Mouse (Mus musculus) liver, embryonic 11.5 days (tissue): ENCODE results near the gene Glyr1. TPM values are rescaled to one million over a fixed set of nuclear protein-coding genes. Genes with fewer than 3 reads are reported as not detected.

ENCODE experiments used
- ATAC-seq: fragments of 200-750 bp; cut with Nextera tagmentation; replicated peaks from 2 replicates; pipeline ENCODE4 v1.8.0; 2017; ENCODE audit warnings: moderate number of reproducible peaks, mild to moderate bottlenecking, moderate TSS enrichment, moderate library complexity; ENCODE audit not compliant: low FRiP score
- DNase-seq: peaks from one replicate; pipeline ENCODE4 v3.0.0-alpha.2; 2017; ENCODE audit warnings: low spot score
- H3K27ac ChIP-seq: fragments of 300-500 bp; sonication (generic); 2 replicates; pipeline ENCODE4 v1.5.1; 2014; ENCODE audit warnings: mild to moderate bottlenecking, low read depth, low read length, control low read depth
- H3K27me3 ChIP-seq: fragments of 300-500 bp; sonication (generic); replicated peaks from 2 replicates; pipeline ENCODE4 v1.6.1; 2014; ENCODE audit warnings: low read length, mixed read lengths; ENCODE audit not compliant: control insufficient read depth, insufficient read depth
- H3K36me3 ChIP-seq: fragments of 300-500 bp; sonication (generic); 2 replicates; pipeline ENCODE4 v1.6.1; 2014; ENCODE audit warnings: mild to moderate bottlenecking, low read length, moderate library complexity, mixed read lengths; ENCODE audit not compliant: control insufficient read depth, insufficient read depth
- H3K4me1 ChIP-seq: fragments of 300-500 bp; sonication (generic); replicated peaks from 2 replicates; pipeline ENCODE4 v1.6.1; 2014; ENCODE audit warnings: low read length, mixed read lengths; ENCODE audit not compliant: control insufficient read depth, insufficient read depth
- H3K4me2 ChIP-seq: fragments of 300-500 bp; sonication (generic); 2 replicates; pipeline ENCODE4 v1.6.1; 2014; ENCODE audit warnings: mild to moderate bottlenecking, control low read depth, moderate library complexity
- H3K4me3 ChIP-seq: fragments of 300-500 bp; sonication (generic); 2 replicates; pipeline ENCODE4 v1.5.1; 2014; ENCODE audit warnings: low read depth, low read length, control low read depth
- H3K9ac ChIP-seq: fragments of 300-500 bp; sonication (generic); 2 replicates; pipeline ENCODE4 v1.6.1; 2014; ENCODE audit warnings: low read depth, low read length, control low read depth
- H3K9me3 ChIP-seq: fragments of 300-500 bp; sonication (generic); 2 replicates; pipeline ENCODE4 v1.6.1; 2016; ENCODE audit warnings: low read length, inconsistent platforms, mixed read lengths; ENCODE audit not compliant: control insufficient read depth
- WGBS: fragments of 180-500 bp; shearing (Covaris S2); extraction: QIAGEN DNeasy Blood & Tissue Kit; methylation state at CpG from one replicate; pipeline ENCODE4 v1.1.7; 2014; 5-methylcytosine and 5-hydroxymethylcytosine counted together
- polyA plus RNA-seq: library from polyadenylated mRNA; unstranded; fragments of >200 nt; fragmentation: Nextera tagmentation; extraction: Ambion mirVana; gene quantifications from 2 replicates; pipeline ENCODE4 v1.2.1, GENCODE M21; 2014

Gene Glyr1
- polyA plus RNA-seq, 1 experiment from 2014 or later, result 84.8 TPM

GRCm38 (mm10) chr16:4976180-4976579, 73.5 kb downstream of the Glyr1 start:
- no peaks in the 10 kb centered on the region for H3K36me3 ChIP-seq
- 60% methylated on average over 2 of the region's 2 CpGs for WGBS
- H3K4me3 ChIP-seq, result no peak overlapping the region
- H3K4me1 ChIP-seq, result no peaks in the 10 kb centered on the region; the same call in 1 of the 2 replicates
- no peak for DNase-seq
- H3K9me3 ChIP-seq, result no peaks in the 10 kb centered on the region
- no peak overlapping the region for H3K4me2 ChIP-seq
- no peaks in the 10 kb centered on the region for H3K27me3 ChIP-seq
- H3K9ac ChIP-seq, result no peak overlapping the region
- ATAC-seq, result no peak
- no peak overlapping the region for H3K27ac ChIP-seq

DNA sequence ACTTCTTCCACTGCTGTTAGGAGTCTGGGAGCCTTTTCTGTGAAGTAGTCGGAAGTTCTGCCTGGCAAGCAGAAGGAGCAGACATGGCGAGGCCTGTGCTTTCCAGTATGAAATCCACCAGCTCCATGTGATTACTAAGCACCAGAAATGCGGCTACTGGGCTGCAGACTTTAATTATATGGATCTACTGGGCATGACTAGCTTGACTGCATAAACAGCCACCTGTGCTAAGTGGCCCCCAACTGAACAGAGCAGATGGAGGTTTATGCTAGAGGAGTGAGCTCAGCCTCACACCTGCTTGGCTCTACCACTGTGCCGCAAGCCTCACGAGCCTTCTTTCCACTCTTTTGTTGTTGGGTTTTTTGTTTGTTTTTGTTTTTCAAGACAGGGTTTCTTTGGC, 75.1 kb downstream of the Glyr1 start:
- no peak for DNase-seq
- H3K27me3 ChIP-seq, result no peaks in the 10 kb centered on the region

DNA sequence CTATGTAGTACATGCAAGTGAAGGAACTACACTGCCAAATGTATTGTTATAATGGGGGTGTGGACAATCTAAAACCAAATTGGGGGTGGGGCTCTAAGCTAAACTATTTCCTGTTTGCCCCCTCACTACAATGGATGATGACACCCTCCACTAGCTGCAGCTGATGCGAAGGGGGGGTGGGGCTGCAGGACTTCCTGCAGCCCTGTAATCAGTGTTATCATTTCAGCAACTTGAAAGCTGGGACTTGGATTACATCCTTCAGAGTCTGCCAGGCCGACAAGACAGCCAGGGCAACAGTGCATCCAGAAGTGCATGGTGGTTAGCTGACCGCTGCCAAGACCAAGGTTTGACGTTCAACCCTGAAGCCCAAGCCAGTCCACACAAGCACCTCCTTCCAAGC, 78.0 kb downstream of the Glyr1 start:
- no peak for ATAC-seq
- H3K36me3 ChIP-seq, result no peaks in the 10 kb centered on the region
- no peak for DNase-seq

More for the DNA sequence above, 75.1 kb downstream of the Glyr1 start:
- Histone ChIP-seq H3K9ac (no peak overlapping the region), H3K4me3 (no peak overlapping the region), H3K27ac (no peak overlapping the region), H3K4me1 (no peaks in the 10 kb centered on the region; the same call in 1 of the 2 replicates), H3K36me3 (no peaks in the 10 kb centered on the region), H3K4me2 (no peak overlapping the region), H3K9me3 (no peaks in the 10 kb centered on the region)
- WGBS, result 87% methylated on average over 5 of the region's 5 CpGs
- no peak for ATAC-seq

DNA sequence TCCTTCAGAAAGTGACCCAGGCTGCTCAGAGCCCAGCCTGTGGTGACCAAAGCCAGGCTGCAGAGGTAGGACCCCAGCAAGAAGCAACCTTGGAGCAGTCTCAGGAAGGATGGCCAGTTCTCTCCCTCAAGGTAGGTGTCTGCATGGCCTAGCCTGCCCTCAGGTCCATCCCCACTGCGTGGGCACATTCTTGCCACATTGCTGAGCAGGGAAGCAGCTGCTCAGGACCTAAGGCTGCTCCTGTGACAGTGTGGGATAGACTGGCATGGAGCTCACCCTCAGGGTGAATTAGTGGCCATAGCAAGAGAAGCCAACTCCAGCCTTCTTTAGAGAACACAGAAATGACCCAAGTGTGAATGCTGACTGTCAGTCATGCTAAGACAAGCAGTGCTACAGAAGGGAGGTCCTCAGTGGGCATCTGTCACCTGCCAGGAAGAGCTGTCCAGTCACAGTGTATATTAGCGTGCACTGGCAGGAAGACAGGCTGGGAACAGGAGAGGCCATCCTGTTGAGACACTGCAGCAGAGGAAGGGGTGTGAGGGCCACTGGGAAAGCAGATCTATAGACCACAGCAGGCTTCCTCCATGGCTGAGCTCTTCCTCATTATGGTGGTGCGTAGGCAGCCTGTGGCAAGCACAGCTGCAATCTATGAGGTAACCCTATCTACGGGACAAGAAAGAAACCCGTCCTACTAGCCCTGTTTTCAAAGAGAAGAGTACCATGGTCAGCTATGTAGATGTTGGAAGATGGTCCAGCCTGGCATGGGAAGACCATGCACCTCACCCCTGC, 80.4 kb downstream of the Glyr1 start:
- H3K4me3 ChIP-seq, result no peak overlapping the region
- 51% methylated on average over 5 of the region's 5 CpGs for WGBS
- DNase-seq, result no peak
- no peak overlapping the region for H3K27ac ChIP-seq
- no peak for ATAC-seq
- no peaks in the 10 kb centered on the region for H3K36me3 ChIP-seq
- H3K4me2 ChIP-seq, result no peak overlapping the region
- no peaks in the 10 kb centered on the region for H3K9me3 ChIP-seq
- no peak overlapping the region for H3K9ac ChIP-seq
- 0 out of 2 replicates have a peak, but pooled peaks cover 4% of the 10 kb centered on the region for H3K4me1 ChIP-seq
- no peaks in the 10 kb centered on the region for H3K27me3 ChIP-seq

More for the DNA sequence above, 78.0 kb downstream of the Glyr1 start:
- H3K4me2 ChIP-seq, result no peak overlapping the region
- no peaks in the 10 kb centered on the region for H3K9me3 ChIP-seq
- H3K27ac ChIP-seq, result no peak overlapping the region
- H3K27me3 ChIP-seq, result no peaks in the 10 kb centered on the region
- no peak overlapping the region for H3K9ac ChIP-seq
- no peaks in the 10 kb centered on the region for H3K4me1 ChIP-seq
- H3K4me3 ChIP-seq, result no peak overlapping the region
- 38% methylated on average over 4 of the region's 4 CpGs for WGBS

DNA sequence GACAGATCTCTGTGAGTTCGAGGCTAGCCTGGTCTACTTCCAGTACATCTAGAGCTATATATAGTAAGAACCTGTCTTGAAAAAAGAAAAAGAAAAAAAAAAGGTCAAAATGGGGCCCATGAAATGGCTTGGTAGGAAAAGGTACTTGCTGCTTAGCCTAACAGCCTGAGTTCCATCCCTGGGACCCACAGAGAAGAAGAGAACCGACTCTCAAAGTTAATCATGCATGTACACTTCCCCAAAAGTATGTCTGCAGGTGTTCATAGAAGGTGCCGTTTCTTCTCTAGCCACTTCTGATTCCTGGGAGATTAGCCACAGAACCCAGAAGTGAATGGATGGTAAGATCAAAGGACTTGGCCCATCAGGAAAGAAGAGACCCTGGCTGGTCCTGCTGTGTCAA, 81.2 kb downstream of the Glyr1 start:
- H3K4me3 ChIP-seq, result no peak overlapping the region
- H3K9ac ChIP-seq, result no peak overlapping the region
- H3K27ac ChIP-seq, result no peak overlapping the region
- 73% methylated on average over 3 of the region's 3 CpGs for WGBS
- DNase-seq, result no peak
- H3K27me3 ChIP-seq, result no peaks in the 10 kb centered on the region
- no peak overlapping the region for H3K4me2 ChIP-seq
- peaks cover 5% of the 10 kb centered on the region for H3K4me1 ChIP-seq
- ATAC-seq, result no peak
- no peaks in the 10 kb centered on the region for H3K36me3 ChIP-seq
- H3K9me3 ChIP-seq, result no peaks in the 10 kb centered on the region

- DNase-seq (no peak), ATAC-seq (no peak)
- H3K4me2 ChIP-seq, result peak overlapping the region; percentile 93; the same call in 1 of the 2 replicates
- H3K27ac ChIP-seq, result no peak overlapping the region
- H3K9ac ChIP-seq, result no peak overlapping the region
- H3K4me1 ChIP-seq, result peaks cover 9% of the 10 kb centered on the region
- no peaks in the 10 kb centered on the region for H3K9me3 ChIP-seq
- no peaks in the 10 kb centered on the region for H3K27me3 ChIP-seq
- no peaks in the 10 kb centered on the region for H3K36me3 ChIP-seq
- WGBS, result 84% methylated on average over 8 of the region's 8 CpGs
- no peak overlapping the region for H3K4me3 ChIP-seq
Observed at GRCm38 (mm10) chr16:4965392-4966129, 84.1 kb downstream of the Glyr1 start.

- peak overlapping the region; percentile 94 for H3K4me3 ChIP-seq
- peak overlapping the region; percentile 80 for H3K9ac ChIP-seq
- 19% methylated on average over 13 of the region's 13 CpGs for WGBS
- peak overlapping the region; percentile 93 for H3K4me2 ChIP-seq
- no peak overlapping the region; the same call in 1 of the 2 replicates for H3K27ac ChIP-seq
- H3K27me3 ChIP-seq, result no peaks in the 10 kb centered on the region
- no peaks in the 10 kb centered on the region for H3K36me3 ChIP-seq
- DNase-seq, result no peak
- ATAC-seq, result no peak; the same call in 1 of the 2 replicates
- peaks cover 9% of the 10 kb centered on the region for H3K4me1 ChIP-seq
- no peaks in the 10 kb centered on the region for H3K9me3 ChIP-seq
Observed at GRCm38 (mm10) chr16:4964731-4965391, 84.8 kb downstream of the Glyr1 start.
